Mouse (Mus musculus) urinary bladder, adult 2 months (tissue): ENCODE data around the gene Nup50. TPM values are rescaled to one million over a fixed set of nuclear protein-coding genes. Genes with fewer than 3 reads are reported as not detected.

Experiments
- DNase-seq: peaks from one replicate; pipeline ENCODE4 v3.0.0; 2022; ENCODE audit warnings: low spot score
- polyA plus RNA-seq: library from polyadenylated mRNA; depleted of rRNA; stranded (reverse); fragments of >200 nt; gene quantifications from 2 replicates; pipeline ENCODE4 v1.2.3, GENCODE M21; 2012

Nup50 gene
- polyA plus RNA-seq, 1 experiment: 10.1 TPM

- no peak for DNase-seq
These were observed 30.0 kb downstream of the Nup50 start for GRCm38 (mm10) chr15:84953259-84953658.

- DNase-seq: no peak
These were observed 34.6 kb downstream of the Nup50 start for GRCm38 (mm10) chr15:84957851-84958250.

- no peak for DNase-seq
These were observed 35.1 kb downstream of the Nup50 start for GRCm38 (mm10) chr15:84958331-84958730.

GRCm38 (mm10) chr15:84959891-84960290 is 36.7 kb downstream of the Nup50 start:
- no peak for DNase-seq

DNA sequence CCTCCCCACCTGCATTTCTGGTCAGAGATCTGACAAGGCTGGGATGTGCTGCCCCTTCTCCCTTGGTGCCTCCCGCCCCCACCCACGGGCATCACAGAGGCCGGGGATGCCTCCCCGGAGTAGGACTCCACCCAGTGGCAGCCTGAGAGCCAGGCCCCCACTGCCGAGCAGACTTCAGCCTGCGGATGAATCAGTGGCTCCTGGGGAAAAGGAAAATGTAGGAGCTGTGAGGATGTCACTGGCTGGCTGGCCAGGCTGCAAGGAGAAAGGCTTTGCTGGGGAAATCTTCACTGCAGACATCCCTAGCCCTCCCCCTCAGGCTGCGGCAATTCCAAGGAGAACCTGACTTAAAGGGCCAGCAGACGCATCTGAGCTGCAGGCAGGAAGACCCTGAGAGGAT is 37.5 kb downstream of the Nup50 start:
- DNase-seq: no peak

- DNase-seq: no peak
These were observed 39.3 kb downstream of the Nup50 start for GRCm38 (mm10) chr15:84962518-84962917.

DNA sequence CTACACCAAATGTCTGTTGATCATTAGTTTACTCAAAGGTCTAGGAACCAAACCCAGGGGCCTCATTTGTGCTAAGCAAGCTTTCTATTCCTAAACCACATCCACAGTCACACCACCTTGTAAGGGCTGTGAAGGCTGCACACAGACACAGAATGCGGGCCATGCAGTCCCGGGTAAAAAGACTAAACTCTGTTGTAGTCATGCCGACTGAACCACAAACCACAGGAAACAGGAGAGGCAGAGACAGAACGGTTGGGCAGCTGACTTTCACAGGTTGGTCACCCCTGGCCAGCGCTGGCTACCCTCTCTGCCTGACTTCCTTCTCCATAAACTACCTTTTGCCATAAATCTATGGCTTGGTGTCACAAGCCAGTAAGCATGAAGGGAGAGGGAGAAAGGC is 41.6 kb downstream of the Nup50 start:
- no peak for DNase-seq

- DNase-seq: no peak
These were observed 42.6 kb downstream of the Nup50 start for GRCm38 (mm10) chr15:84965575-84966360.

DNA sequence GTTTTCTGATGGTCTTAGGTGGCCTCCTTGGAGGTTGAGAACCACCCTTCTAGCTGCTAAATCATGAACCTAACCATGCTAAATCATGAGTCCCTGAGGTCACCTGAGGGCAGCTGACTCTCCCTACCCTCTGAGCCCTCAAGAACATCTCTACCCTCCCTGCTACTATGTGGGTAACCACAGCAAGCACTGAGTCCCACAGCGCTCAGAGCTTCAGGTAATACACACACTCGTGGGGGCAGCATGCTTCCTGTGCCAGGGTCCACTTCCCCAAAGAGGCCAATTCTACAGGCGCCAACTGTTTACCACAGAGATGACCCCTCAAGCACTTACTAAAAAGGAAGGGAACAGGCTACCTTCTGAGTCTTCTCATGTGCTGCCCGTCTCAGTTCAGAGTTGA is 45.3 kb downstream of the Nup50 start:
- DNase-seq: no peak

- DNase-seq: no peak
These were observed 49.8 kb downstream of the Nup50 start for GRCm38 (mm10) chr15:84972860-84973543.

DNA sequence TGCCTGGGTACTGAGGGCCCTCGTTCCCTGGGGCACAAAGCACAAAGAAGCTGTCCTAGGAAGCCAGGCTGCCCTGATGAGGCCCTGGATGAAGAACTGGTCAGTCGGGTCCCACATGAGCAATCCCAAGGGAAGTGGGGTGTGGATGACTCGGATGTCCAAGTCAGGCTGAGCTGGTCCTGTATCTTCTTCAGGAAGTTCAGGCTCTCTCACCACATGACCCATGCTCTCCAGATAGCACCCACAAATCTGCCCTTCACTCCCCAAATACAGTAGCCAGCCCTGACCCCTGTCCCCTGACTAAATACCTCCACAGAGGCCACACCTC is 50.3 kb downstream of the Nup50 start:
- DNase-seq: no peak

- no peak for DNase-seq
These were observed 52.5 kb downstream of the Nup50 start for GRCm38 (mm10) chr15:84975729-84976128.

DNA sequence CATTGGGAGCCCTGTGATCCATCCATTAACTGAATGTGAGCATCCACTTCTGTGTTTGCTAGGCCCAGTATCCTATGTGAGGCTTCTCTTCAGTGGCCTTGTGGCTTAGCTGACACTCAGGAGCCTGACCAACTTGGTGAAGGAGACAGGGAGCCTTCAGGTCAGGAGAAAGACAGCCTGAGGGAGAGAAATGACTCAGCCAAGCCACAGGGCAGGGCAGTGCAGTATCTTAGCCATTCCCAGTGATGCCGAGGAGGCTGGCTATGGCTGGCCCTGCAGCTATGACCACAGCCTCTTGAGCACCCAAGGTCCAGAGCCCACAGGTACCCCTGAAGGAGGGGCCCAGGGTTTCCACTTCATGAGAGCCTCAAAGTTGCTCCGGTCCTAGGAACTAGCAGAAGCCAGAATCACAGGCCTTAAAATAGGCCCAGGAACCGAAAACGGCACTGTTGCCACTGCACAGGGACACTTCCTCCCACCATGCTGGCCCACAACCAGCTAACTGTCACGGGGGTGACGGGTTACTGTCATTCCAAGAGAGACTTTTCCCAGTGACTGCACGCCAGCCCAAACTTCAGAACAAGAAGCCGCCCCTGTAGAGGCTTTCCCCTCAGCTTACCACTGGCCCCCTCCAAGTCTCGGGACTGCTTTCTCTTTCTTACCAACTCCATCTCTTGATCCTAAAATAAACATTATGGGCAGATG is 58.5 kb downstream of the Nup50 start:
- no peak for DNase-seq

DNA sequence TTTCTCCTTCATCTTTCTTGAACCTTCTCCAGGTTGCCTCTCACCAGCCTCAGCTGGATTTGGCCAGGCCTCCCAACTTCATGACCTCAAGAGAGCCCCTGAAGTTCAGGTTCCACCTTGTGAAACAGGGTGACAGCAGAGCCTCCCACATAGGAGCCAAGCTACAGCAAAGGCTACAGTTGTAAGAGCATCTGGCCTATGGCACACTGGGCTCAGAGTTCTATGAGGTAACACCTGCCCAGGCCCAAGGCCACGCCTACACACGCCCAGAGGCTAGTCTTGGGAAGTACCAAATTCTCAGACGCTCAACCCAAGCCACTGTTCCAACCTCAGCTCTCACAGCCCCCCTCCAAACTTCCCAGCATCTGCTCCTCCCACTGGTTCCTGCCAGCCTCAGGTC is 59.7 kb downstream of the Nup50 start:
- DNase-seq: no peak

DNA sequence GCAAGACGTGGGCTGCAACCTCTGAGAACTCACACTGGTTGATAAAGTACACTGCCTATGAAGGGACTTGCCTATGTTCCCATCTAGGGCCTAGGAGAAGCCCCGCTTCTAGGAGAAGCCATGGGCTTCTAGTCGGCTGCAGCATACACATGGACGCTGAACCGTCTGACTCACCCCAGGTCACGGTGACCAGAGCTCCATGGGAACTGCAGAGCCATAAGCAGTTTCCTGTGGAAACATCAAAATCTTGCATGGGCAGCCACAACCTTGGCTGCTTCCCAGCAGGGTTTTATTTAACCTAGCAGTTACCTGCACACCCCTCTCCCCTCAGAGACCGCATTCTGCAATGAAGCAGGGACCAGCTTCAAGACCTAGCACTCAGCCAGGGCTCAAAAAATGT is 60.5 kb downstream of the Nup50 start:
- DNase-seq: no peak

- DNase-seq: no peak
These were observed 62.4 kb downstream of the Nup50 start for GRCm38 (mm10) chr15:84985516-84986160.

GRCm38 (mm10) chr15:84986171-84987019 is 63.2 kb downstream of the Nup50 start:
- DNase-seq: no peak

- no peak for DNase-seq
These were observed 64.0 kb downstream of the Nup50 start for GRCm38 (mm10) chr15:84987020-84987815.

DNA sequence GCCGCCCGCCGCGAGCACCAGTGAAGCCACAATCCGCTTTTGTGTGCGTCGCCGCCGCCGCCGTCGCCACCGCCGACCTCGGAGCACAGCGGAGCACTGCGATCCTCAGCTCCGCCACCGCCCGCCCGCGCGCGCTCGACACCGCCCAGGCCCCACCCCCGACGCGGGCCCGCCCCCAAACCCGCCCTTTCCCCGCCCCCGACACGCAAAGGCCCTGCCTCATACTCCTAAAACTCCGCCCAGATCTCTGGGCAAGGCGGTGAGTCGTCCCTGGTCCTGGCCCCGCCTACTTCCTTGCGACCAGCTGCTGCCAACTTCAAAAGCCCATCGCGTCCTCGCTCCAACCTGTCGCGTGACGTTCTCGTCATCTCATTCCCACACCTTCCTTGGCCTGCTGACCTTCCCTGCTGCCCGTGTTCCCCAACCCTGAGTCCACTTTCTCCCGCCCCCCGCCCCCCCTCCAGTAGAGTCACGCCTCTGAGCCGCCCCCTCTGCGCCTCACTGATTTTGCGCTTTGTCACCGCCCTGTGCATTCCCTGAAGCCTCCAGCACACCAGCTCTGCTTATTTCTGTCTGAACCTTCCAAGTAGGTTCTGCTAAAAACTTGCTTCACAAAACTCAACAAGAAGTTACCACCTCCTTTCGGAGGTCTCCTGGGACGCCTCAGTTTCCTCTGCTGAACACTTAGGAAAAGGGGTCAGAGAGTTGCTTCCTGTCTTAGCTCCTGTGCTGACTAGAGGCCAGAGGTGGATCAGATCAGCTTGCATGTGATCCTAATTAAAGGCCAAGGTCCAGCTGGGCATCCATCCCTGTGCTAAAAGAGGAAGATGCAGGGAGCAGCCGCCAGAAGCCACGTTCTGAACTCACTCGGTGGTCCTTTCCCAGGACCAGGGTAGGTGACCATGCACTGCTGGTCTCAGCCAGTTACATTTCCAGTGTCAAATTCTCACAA is 64.9 kb downstream of the Nup50 start, which contains the start of gene 5031439G07Rik:
5031439G07Rik (minus strand) TSS at position 678 of the 952 bp plus-strand sequence.
- peak; percentile 76 for DNase-seq
